Mouse (Mus musculus) spleen, adult 2 months (tissue): Measurements from ENCODE around the gene Nek8.

Experiments used
- CTCF ChIP-seq: fragments of 200-500 bp; IDR thresholded peaks from 2 replicates; pipeline ENCODE4 v1.5.1; 2011; ENCODE audit warnings: mild to moderate bottlenecking, inconsistent platforms; ENCODE audit not compliant: insufficient read depth, insufficient read length, insufficient replicate concordance; ENCODE audit errors: extremely low read depth
- POLR2A ChIP-seq: fragments of 200-500 bp; IDR thresholded peaks from 2 replicates; pipeline ENCODE4 v1.6.1; 2011; ENCODE audit warnings: low read depth, low read length, inconsistent platforms

DNA sequence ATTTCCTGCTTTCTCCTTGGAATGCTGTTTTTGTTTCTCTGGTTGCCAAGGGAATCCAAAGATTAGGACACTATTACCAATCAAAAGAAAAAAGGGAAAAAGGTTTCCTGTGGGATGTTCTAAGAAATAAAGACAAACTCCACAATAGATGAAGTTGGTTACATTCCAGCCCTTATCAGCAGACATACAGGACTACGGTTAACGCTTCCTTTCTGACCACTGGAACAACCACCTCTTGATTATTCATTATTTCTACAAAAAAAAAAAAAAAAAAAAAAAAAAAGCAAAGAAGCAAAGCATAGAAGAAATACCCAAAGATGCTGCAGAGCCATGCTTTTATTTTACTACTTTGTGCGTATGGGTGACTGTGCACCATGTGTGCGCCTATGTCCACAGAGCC lies 53.7 kb downstream of the Nek8 start:
- TF ChIP-seq CTCF (no peak), POLR2A (no peak)
